8 mouse cellular contexts compared by ENCODE assay signal in the genomic region with DNA sequence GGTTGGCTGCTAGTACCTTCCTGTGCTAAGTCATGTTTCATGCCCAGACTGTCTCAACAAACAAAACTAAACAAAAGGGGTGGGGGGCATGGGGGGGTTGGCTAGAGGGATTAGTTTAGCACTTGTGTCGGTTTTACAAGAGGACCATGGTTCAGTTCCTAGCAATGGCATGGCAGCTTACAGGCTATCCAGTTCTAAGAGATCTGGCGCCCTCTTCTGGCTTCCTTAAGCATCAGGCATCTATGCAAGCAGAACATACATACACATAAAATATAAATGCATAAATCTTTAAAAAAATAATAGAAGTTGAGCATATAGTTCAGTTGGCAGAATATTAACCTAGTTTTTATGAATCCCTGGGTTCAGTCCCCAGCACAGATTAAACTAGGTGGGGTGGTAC. TPM values are rescaled to one million over a fixed set of nuclear protein-coding genes. Genes with fewer than 3 reads are reported as not detected.
DNase-seq lines count a peak whose midpoint lies in the region; ATAC-seq lines count a peak whose summit lies in the region.

No protein-coding gene starts in this region.

- WGBS in forebrain, embryonic 11.5 days: 20% methylated on average over 2 of the region's 2 CpGs
- WGBS in forebrain, embryonic 16.5 days: 14% methylated on average over 2 of the region's 2 CpGs

- intact Hi-C loops in left cerebral cortex, postnatal 36 days (cut with DNase I): no loop called here

- H3K4me1 ChIP-seq in forebrain, embryonic 11.5 days (replicated peaks; ENCODE audit: control insufficient read depth, insufficient read depth, low read length): no peaks in the 10 kb centered on the region
- H3K4me1 ChIP-seq in forebrain, embryonic 16.5 days (replicated peaks; ENCODE audit: control insufficient read depth, insufficient read depth, low read length): no peaks in the 10 kb centered on the region

- H3K27me3 ChIP-seq in forebrain, embryonic 11.5 days (ENCODE audit: control insufficient read depth, insufficient read depth, low read length): no peaks in the 10 kb centered on the region
- H3K27me3 ChIP-seq in forebrain, embryonic 16.5 days (replicated peaks; ENCODE audit: control insufficient read depth, insufficient read depth, low read length): no peaks in the 10 kb centered on the region
- 0 out of 2 replicates have a peak, but pooled peaks cover 2% of the 10 kb centered on the region for H3K27me3 ChIP-seq in splenic B cell, adult 2 months (ENCODE audit: control insufficient read depth, insufficient read depth, low read length, poor library complexity, severe bottlenecking)

- no peak overlapping the region for H3K27ac ChIP-seq in forebrain, embryonic 11.5 days (ENCODE audit: low read depth, low read length)
- H3K27ac ChIP-seq in forebrain, embryonic 16.5 days (ENCODE audit: low read length): no peak overlapping the region

- peak; percentile 52 for ATAC-seq in forebrain, embryonic 11.5 days (replicated peaks; ENCODE audit: low FRiP score)
- ATAC-seq in forebrain, embryonic 16.5 days: no peak

- H3K9ac ChIP-seq in forebrain, embryonic 11.5 days (ENCODE audit: low read length): no peak overlapping the region
- no peak overlapping the region for H3K9ac ChIP-seq in forebrain, embryonic 16.5 days (replicated peaks; ENCODE audit: low read depth, low read length)

- no peaks in the 10 kb centered on the region for H3K9me3 ChIP-seq in forebrain, embryonic 11.5 days (ENCODE audit: control insufficient read depth, low read length)
- H3K9me3 ChIP-seq in forebrain, embryonic 16.5 days (ENCODE audit: control insufficient read depth, low read length): no peaks in the 10 kb centered on the region

- DNase-seq in forebrain, embryonic 11.5 days (ENCODE audit: low spot score): peak; percentile 60
- DNase-seq in right cerebral cortex, postnatal 14 days: peak; percentile 27
- no peak for DNase-seq in right cerebral cortex, adult 2 months (ENCODE audit: low spot score in 2 of 2)
- peak; percentile 63 for DNase-seq in embryo, embryonic 11 days
- peak; percentile 47 to 58 for DNase-seq in lung, adult 18-20 months
- DNase-seq in splenic B cell, adult 2 months (ENCODE audit: low read depth, low spot score): peak; percentile 81
- DNase-seq in left cerebral cortex, postnatal 36 days (ENCODE audit: low spot score in 2 of 2): no peak

- no peak overlapping the region for H3K4me3 ChIP-seq in forebrain, embryonic 11.5 days (ENCODE audit: low read depth, low read length)
- no peak overlapping the region for H3K4me3 ChIP-seq in forebrain, embryonic 16.5 days (replicated peaks; ENCODE audit: low read length)

- no peaks in the 10 kb centered on the region for H3K36me3 ChIP-seq in forebrain, embryonic 11.5 days (ENCODE audit: control insufficient read depth, insufficient read depth, low read length)
- no peaks in the 10 kb centered on the region for H3K36me3 ChIP-seq in forebrain, embryonic 16.5 days (ENCODE audit: control insufficient read depth, insufficient read depth)
- H3K36me3 ChIP-seq in splenic B cell, adult 2 months (ENCODE audit: control insufficient read depth, insufficient read depth, low read length, poor library complexity, severe bottlenecking): no peaks in the 10 kb centered on the region

- H3K4me2 ChIP-seq in forebrain, embryonic 11.5 days (ENCODE audit: low read depth, low read length, severe bottlenecking): no peak overlapping the region
- H3K4me2 ChIP-seq in forebrain, embryonic 16.5 days (ENCODE audit: low read length): no peak overlapping the region

RNA-seq across cellular contexts. Expression of gene Btbd18, which starts 4.0 kb away (rescaled TPM):
- polyA plus RNA-seq in forebrain, embryonic 11.5 days (2014; fragmentation: Nextera tagmentation; extraction: Ambion mirVana): 0.36 and 0.77 TPM in 2 replicates
- polyA plus RNA-seq in forebrain, embryonic 16.5 days (2015; fragmentation: Nextera tagmentation; extraction: Ambion mirVana): 0.41 and 0.52 TPM in 2 replicates
- total RNA-seq in left cerebral cortex, postnatal 36 days (2021): not detected

RNA-seq across cellular contexts. Expression of gene Selenoh, which starts 7.7 kb away (rescaled TPM):
- polyA plus RNA-seq in forebrain, embryonic 11.5 days (2014; fragmentation: Nextera tagmentation; extraction: Ambion mirVana): 494 and 502 TPM in 2 replicates
- polyA plus RNA-seq in forebrain, embryonic 16.5 days (2015; fragmentation: Nextera tagmentation; extraction: Ambion mirVana): 213 and 225 TPM in 2 replicates
- total RNA-seq in left cerebral cortex, postnatal 36 days (2021): 10 to 100 TPM; 35.5 to 41.2 TPM

RNA-seq across cellular contexts. Expression of gene Ctnnd1, which starts 12.3 kb away (rescaled TPM):
- 33.4 and 36.2 TPM in 2 replicates for polyA plus RNA-seq in forebrain, embryonic 11.5 days (2014; fragmentation: Nextera tagmentation; extraction: Ambion mirVana)
- polyA plus RNA-seq in forebrain, embryonic 16.5 days (2015; fragmentation: Nextera tagmentation; extraction: Ambion mirVana): 41.7 and 45.6 TPM in 2 replicates
- 10 to 100 TPM; 56.8 to 66.1 TPM for total RNA-seq in left cerebral cortex, postnatal 36 days (2021)

RNA-seq across cellular contexts. Expression of gene Gm28635, which starts 15.0 kb away (rescaled TPM):
- polyA plus RNA-seq in forebrain, embryonic 11.5 days (2014; fragmentation: Nextera tagmentation; extraction: Ambion mirVana): not detected in 2 replicates
- polyA plus RNA-seq in forebrain, embryonic 16.5 days (2015; fragmentation: Nextera tagmentation; extraction: Ambion mirVana): not detected in 2 replicates
- 1 to 10 TPM; 6.0 to 8.1 TPM for total RNA-seq in left cerebral cortex, postnatal 36 days (2021)

RNA-seq across cellular contexts. Expression of gene Med19, which starts 15.3 kb away (rescaled TPM):
- 68.3 and 69.2 TPM in 2 replicates for polyA plus RNA-seq in forebrain, embryonic 11.5 days (2014; fragmentation: Nextera tagmentation; extraction: Ambion mirVana)
- 53.8 and 54.3 TPM in 2 replicates for polyA plus RNA-seq in forebrain, embryonic 16.5 days (2015; fragmentation: Nextera tagmentation; extraction: Ambion mirVana)
- total RNA-seq in left cerebral cortex, postnatal 36 days (2021): 10 to 100 TPM; 27.2 to 31.9 TPM

Comparison
In these comparisons a context has a peak if more than half of its experiments do, and no peak if none do; other contexts are left out.
1. DNase-seq: peak in forebrain, embryonic 11.5 days (single experiment), right cerebral cortex, postnatal 14 days (single experiment), embryo, embryonic 11 days (single experiment), lung, adult 18-20 months (2 of 2) and splenic B cell, adult 2 months (single experiment); none in right cerebral cortex, adult 2 months (0 of 2) and left cerebral cortex, postnatal 36 days (0 of 2).